In the genomic region with DNA sequence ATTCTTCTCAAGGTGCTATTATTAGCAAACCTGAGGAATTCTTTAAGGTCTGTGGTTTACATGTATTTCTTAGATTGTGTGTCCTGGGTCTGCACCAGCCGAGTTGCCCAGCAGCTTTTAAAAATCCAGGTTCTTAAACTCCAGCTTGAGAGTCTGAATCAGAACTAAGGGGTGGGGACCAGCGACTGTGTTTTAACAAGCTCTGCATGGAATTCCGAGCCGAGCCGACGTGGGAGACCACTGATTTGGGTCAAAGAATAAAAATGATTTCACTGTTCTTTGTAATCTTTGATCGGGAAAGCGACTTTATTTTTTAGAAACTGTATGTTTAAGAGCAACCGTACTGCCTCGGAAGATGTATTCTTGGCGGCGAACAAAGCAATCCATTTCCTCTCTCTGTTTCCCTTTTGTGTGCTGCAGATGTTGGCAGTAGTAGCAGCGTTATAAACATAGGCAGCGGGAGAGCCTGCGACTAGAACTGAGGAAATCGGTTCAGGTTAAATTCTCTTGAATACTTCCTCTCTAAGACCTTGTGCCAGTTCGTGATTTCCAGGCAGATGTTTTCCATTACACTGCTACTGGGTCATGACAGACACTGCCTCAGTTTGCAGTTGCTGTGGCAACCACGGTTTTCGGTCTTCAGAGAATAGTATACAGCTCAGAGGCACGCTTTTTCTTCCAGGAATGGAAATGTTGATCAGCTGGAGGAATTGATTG, we compare ENCODE assay signal across 8 mouse cellular contexts. TPM values are rescaled to one million over a fixed set of nuclear protein-coding genes. Genes with fewer than 3 reads are reported as not detected.
DNase-seq lines count a peak whose midpoint lies in the region; ATAC-seq lines count a peak whose summit lies in the region.

No protein-coding gene starts in this region.

- peak; percentile 0 for DNase-seq in spleen, adult 12 weeks (ENCODE audit: low spot score)
- no peak for DNase-seq in spleen, postnatal 4 days (ENCODE audit: low spot score in 2 of 2)
- DNase-seq in embryonic facial prominence, embryonic 14.5 days (ENCODE audit: low spot score): peak; percentile 93
- DNase-seq in kidney, postnatal 14 days: peak; percentile 49
- DNase-seq in lung, postnatal 25 days (ENCODE audit: low spot score): peak; percentile 28
- DNase-seq in right cerebral cortex, postnatal 4 days: peak; percentile 28
- DNase-seq in layer of hippocampus, adult 11-12 months (ENCODE audit: low spot score): no peak

- H3K27me3 ChIP-seq in embryonic facial prominence, embryonic 14.5 days (replicated peaks; ENCODE audit: control insufficient read depth, insufficient read depth, low read length): no peaks in the 10 kb centered on the region
- no peaks in the 10 kb centered on the region for H3K27me3 ChIP-seq in heart, embryonic 16.5 days (ENCODE audit: control insufficient read depth, insufficient read depth, low read length)

- H3K4me3 ChIP-seq in embryonic facial prominence, embryonic 14.5 days (ENCODE audit: low read depth, low read length): peak overlapping the region; percentile 31
- peak overlapping the region; percentile 24 for H3K4me3 ChIP-seq in heart, embryonic 16.5 days (ENCODE audit: low read length)

- peak overlapping the region; percentile 48 for H3K4me2 ChIP-seq in embryonic facial prominence, embryonic 14.5 days (ENCODE audit: low read depth, low read length)
- peak overlapping the region; percentile 55 for H3K4me2 ChIP-seq in heart, embryonic 16.5 days (ENCODE audit: low read depth, low read length)

- H3K27ac ChIP-seq in embryonic facial prominence, embryonic 14.5 days (replicated peaks; ENCODE audit: low read depth, low read length): peak overlapping the region; percentile 84
- peak overlapping the region; percentile 18; the same call in 1 of the 2 replicates for H3K27ac ChIP-seq in heart, embryonic 16.5 days (ENCODE audit: low read length)

- ATAC-seq in embryonic facial prominence, embryonic 14.5 days (ENCODE audit: low read depth): peak; percentile 95
- ATAC-seq in heart, embryonic 16.5 days (replicated peaks; ENCODE audit: extremely low read depth, insufficient read depth, low FRiP score): peak; percentile 75

- 24% methylated on average over 20 of the region's 20 CpGs for WGBS in embryonic facial prominence, embryonic 14.5 days
- 35% methylated on average over 20 of the region's 20 CpGs for whole genome bisulfite sequencing in heart, embryonic 16.5 days

- H3K36me3 ChIP-seq in embryonic facial prominence, embryonic 14.5 days (ENCODE audit: control insufficient read depth, insufficient read depth, low read length): no peaks in the 10 kb centered on the region
- no peaks in the 10 kb centered on the region for H3K36me3 ChIP-seq in heart, embryonic 16.5 days (ENCODE audit: control insufficient read depth, insufficient read depth)

- H3K9me3 ChIP-seq in embryonic facial prominence, embryonic 14.5 days (ENCODE audit: control insufficient read depth, low read length): no peaks in the 10 kb centered on the region
- no peaks in the 10 kb centered on the region for H3K9me3 ChIP-seq in heart, embryonic 16.5 days (replicated peaks; ENCODE audit: control insufficient read depth, low read length)

- H3K9ac ChIP-seq in embryonic facial prominence, embryonic 14.5 days (ENCODE audit: low read depth, low read length): peak overlapping the region; percentile 48
- no peak overlapping the region for H3K9ac ChIP-seq in heart, embryonic 16.5 days (ENCODE audit: low read length)

- peaks cover 9% of the 10 kb centered on the region; the same call in 1 of the 2 replicates for H3K4me1 ChIP-seq in embryonic facial prominence, embryonic 14.5 days (ENCODE audit: control insufficient read depth, insufficient read depth, low read length)
- no peaks in the 10 kb centered on the region for H3K4me1 ChIP-seq in heart, embryonic 16.5 days (ENCODE audit: control insufficient read depth, insufficient read depth, low read length)

RNA-seq across cellular contexts. Expression of a gene that starts 27.3 kb away (rescaled TPM):
- 3.1 and 4.1 TPM in 2 replicates for polyA plus RNA-seq in embryonic facial prominence, embryonic 14.5 days (2014; fragmentation: Nextera tagmentation; extraction: Ambion mirVana)
- 0.99 and 1.2 TPM in 2 replicates for polyA plus RNA-seq in heart, embryonic 16.5 days (2015; fragmentation: Nextera tagmentation; extraction: Ambion mirVana)

Comparison
In these comparisons a context has a peak if more than half of its experiments do, and no peak if none do; other contexts are left out.
1. DNase-seq: peak in spleen, adult 12 weeks (single experiment), embryonic facial prominence, embryonic 14.5 days (single experiment), kidney, postnatal 14 days (single experiment), lung, postnatal 25 days (single experiment) and right cerebral cortex, postnatal 4 days (single experiment); none in spleen, postnatal 4 days (0 of 2) and layer of hippocampus, adult 11-12 months (single experiment).